Mouse (Mus musculus) right cerebral cortex, postnatal 14 days (tissue): Measurements from ENCODE around the gene Eif2ak2.

Experiments
- DNase-seq: peaks from one replicate; pipeline ENCODE4 v3.0.0; 2022

The Eif2ak2 gene

GRCm38 (mm10) chr17:78882401-78883112, at the start of gene Eif2ak2:
Gene Eif2ak2, minus strand, starts transcription at chr17:78882573.
- peak; percentile 51 for DNase-seq

- DNase-seq: no peak
Measured at GRCm38 (mm10) chr17:78917696-78918095, 35.3 kb upstream of the Eif2ak2 start.

GRCm38 (mm10) chr17:78916899-78917298, 34.5 kb upstream of the Eif2ak2 start:
- no peak for DNase-seq

GRCm38 (mm10) chr17:78916369-78916813, 34.0 kb upstream of the Eif2ak2 start, which contains the start of gene Cebpzos:
Gene Cebpzos, plus strand, starts transcription at chr17:78916500.
- peak; percentile 84 for DNase-seq

GRCm38 (mm10) chr17:78915772-78916171, 33.4 kb upstream of the Eif2ak2 start:
- no peak for DNase-seq

GRCm38 (mm10) chr17:78913921-78914320, 31.5 kb upstream of the Eif2ak2 start:
- no peak for DNase-seq

GRCm38 (mm10) chr17:78912861-78913281, 30.5 kb upstream of the Eif2ak2 start:
- no peak for DNase-seq

- DNase-seq: no peak
Measured at GRCm38 (mm10) chr17:78909374-78909773, 27.0 kb upstream of the Eif2ak2 start.

GRCm38 (mm10) chr17:78906892-78907291, 24.5 kb upstream of the Eif2ak2 start, which contains the start of gene Sult6b1:
Gene Sult6b1, minus strand, starts transcription at chr17:78906992.
- DNase-seq: no peak

- no peak for DNase-seq
Measured at GRCm38 (mm10) chr17:78903158-78903557, 20.8 kb upstream of the Eif2ak2 start.

- DNase-seq: peak; percentile 57
Measured at GRCm38 (mm10) chr17:78895394-78895793, 13.0 kb upstream of the Eif2ak2 start.

- no peak for DNase-seq
Measured at GRCm38 (mm10) chr17:78894991-78895390, 12.6 kb upstream of the Eif2ak2 start.

- no peak for DNase-seq
Measured at GRCm38 (mm10) chr17:78891020-78891419, 8.6 kb upstream of the Eif2ak2 start.

GRCm38 (mm10) chr17:78889184-78889583, 6.8 kb upstream of the Eif2ak2 start:
- no peak for DNase-seq

- no peak for DNase-seq
Measured at GRCm38 (mm10) chr17:78888554-78888953, 6.2 kb upstream of the Eif2ak2 start.

GRCm38 (mm10) chr17:78885286-78886065, 3.1 kb upstream of the Eif2ak2 start:
- no peak for DNase-seq

- DNase-seq: no peak
Measured at GRCm38 (mm10) chr17:78883291-78883690, 918 bp upstream of the Eif2ak2 start.

- no peak for DNase-seq
Measured at GRCm38 (mm10) chr17:78881878-78882304, 482 bp downstream of the Eif2ak2 start.

- DNase-seq: no peak
Measured at GRCm38 (mm10) chr17:78873886-78874285, 8.5 kb downstream of the Eif2ak2 start.

- no peak for DNase-seq
Measured at GRCm38 (mm10) chr17:78856243-78856642, 26.1 kb downstream of the Eif2ak2 start.

GRCm38 (mm10) chr17:78842271-78842928, 40.0 kb downstream of the Eif2ak2 start:
- no peak for DNase-seq

GRCm38 (mm10) chr17:78836056-78836455, 46.3 kb downstream of the Eif2ak2 start:
- no peak for DNase-seq
